Mouse (Mus musculus): ENCODE measurements around the gene Ppp6r2. TPM values are rescaled to one million over a fixed set of nuclear protein-coding genes. Genes with fewer than 3 reads are reported as not detected.

Ppp6r2 gene
- total RNA-seq, 2 experiments from 2014 or later: 155 to 157 TPM

DNA sequence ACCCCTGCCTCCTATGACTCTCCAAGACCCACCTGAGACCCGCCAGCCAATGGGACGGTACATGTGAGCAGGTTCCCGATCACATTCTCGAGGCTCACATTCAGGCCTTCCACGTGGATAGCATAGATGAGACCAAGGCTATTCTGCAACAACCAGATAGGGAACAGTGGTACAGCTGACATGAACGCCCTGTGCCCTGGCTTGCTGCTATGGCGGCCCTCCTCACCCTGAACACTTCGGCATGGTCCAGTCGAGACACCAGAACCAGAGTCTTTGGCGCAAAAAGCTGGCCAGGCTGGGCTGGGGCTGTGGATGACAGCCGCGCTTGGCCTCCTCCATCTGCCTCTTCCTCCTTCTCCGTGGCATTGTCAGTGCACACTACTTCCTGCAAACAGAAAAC lies 96.1 kb downstream of the Ppp6r2 start:
- DNase-seq (ENCODE audit: low spot score in 2 of 2): no peak

DNA sequence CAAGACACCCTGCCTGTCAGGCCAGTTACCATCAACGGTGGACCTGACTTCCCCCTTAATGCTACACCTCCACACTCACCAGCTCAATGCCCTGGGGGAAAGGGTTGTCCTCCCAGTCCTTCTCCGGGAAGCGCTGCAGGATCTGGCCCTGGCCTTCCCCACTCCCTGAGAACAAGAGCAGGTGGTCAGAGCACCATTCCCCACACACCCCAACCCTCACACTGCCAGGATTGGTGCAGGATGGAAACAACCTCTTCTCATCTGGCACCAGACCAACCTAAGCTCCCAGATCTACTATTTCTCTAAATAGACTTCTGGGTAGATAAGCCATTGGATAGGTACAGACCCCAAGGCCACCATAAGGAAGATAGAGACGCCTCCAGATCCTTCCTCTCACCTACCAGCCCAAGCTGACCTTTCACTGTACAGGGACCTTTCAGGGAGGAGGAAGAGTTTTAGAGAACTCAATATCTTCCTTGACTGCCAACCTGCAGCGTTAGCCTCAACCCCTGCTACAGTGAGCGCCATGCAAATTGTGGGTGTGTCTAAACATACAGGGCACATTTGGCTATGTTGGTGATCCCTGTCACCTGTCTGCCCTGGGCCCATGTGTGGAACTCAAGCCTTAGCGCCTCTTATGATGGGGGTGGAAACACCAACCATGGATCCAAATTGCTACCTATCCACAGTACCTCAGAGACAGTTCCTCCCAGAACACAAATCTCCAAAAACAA lies 97.2 kb downstream of the Ppp6r2 start:
- peak in 1 of 2 experiments; percentile 41 for DNase-seq (ENCODE audit: low spot score in 2 of 2)

DNA sequence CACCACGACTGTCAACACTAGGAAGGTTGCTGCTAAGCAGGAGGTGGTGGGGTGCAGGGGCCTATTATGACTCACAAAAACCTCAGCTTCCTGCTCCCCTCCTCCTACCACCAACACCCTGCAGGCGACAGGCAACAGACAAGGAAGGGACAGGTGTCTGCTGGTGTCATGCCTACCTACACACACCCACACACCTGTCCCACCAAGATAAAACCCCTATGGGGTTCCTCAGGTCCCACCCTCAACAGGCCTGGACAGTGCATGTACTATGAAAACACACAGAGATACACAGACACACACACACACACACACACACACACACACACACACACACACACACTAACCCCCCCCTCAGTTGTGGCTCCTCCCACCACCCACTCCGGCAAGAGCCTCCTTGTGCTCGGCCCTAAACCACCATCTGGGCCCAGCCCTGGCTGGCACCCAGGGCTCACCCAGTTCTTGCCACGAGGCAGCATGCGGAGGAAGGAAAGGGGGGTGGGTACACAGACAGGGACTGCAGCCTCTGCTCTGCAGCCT lies 98.7 kb downstream of the Ppp6r2 start:
- DNase-seq (ENCODE audit: low spot score in 2 of 2): peak; percentile 71 to 83

DNA sequence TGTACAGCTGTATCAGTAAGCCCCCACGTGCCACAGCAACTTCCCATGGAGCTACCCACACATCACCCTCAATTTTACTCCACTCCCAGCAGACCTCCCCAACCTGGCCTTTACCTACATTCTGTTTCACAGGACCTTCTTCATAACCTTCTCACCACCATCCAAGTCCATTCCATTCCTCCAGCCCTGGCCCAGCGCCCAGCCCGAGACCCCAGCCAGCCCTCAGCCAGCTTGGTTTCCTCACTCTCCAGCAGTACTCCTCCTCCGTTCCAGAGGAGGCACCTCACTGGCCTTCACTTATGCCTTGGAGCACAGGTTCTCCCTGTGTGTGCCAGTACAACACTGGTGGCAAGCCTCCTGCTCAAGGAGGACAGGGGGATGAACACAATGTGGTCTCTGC lies 102.0 kb downstream of the Ppp6r2 start:
- DNase-seq (ENCODE audit: low spot score in 2 of 2): no peak

DNA sequence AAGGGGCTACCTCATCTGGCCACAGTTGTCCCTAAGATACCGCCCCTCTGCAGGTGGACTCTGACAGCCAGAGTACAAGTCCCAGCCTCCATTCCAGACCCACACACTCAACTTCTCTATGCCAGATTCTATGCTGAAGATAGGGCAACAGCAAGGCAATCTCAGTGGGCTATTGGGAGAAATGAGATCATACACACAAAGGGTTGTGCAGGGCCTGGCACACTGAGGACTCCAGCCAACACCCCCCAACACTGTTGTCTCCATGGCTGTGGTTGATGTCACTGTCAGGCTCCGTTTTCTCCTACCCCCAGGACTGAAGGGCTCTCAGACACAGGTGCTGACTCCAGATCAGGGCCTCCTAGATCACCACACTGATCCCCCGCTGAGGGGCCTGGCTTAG lies 102.8 kb downstream of the Ppp6r2 start:
- no peak for DNase-seq (ENCODE audit: low spot score in 2 of 2)

DNA sequence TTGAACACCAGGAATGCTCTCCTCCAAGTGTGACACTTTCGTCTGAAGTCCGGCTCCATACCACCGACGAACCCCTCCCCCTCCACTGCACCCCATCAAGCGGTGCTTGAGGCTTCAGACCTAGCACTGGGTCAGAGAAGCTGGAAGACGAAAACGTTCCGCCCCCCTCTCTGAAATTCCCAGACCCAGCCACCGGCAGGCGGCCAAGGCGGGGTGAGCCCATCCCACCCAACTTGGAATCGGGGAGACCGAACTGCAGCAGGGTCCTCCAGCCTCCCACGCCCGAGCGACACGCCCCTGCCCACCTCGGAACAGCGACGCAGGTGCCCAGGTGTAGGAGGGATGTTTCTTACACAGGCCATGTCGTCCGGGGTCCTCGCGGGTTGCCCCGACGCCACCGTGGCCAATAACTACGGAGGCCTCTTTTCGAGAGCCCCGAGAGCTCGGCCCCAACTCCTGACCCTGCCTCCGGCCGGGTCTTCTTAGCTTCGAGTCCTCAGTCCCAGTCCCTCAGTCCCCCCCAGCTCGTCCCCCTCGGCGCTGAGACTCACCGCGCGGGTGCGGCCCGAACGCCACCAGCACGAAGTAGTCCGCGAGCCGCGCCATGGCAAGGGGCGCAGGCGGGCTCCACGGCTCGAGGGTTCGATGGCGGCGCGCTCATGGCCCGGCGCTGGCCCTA lies 103.3 kb downstream of the Ppp6r2 start:
- DNase-seq (ENCODE audit: low spot score in 2 of 2): no peak

DNA sequence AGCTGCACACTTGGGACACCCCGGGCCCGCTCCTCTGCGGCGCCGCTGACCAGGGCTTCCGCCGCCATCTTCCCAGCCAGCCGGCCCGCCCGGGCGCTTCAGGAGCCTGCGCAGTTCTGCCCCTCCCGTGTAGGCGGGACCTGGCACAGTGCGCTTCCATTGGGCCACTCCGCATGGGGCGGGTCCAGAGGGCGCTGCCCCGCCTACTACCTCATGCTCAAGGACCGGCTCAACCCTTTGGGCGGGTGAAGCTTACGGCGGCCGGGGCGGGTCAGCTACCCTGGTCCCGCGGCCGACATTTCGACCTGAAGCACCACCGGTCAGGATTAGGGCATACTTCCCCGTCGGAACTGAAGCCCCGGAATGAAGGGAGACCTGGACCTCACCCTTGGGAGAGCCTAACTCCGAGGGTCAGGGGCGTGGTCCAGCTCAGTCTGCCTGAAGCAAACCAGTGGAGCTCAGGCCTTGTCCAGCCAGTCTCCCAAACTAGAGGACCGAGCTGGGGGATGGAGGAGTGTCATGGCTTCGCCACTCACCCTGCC lies 103.9 kb downstream of the Ppp6r2 start, which contains the start of gene Sbf1:
Gene Sbf1, minus strand, starts transcription at position 122 of the 542 bp plus-strand sequence.
- DNase-seq (ENCODE audit: low spot score in 2 of 2): peak; percentile 97 to 98

DNA sequence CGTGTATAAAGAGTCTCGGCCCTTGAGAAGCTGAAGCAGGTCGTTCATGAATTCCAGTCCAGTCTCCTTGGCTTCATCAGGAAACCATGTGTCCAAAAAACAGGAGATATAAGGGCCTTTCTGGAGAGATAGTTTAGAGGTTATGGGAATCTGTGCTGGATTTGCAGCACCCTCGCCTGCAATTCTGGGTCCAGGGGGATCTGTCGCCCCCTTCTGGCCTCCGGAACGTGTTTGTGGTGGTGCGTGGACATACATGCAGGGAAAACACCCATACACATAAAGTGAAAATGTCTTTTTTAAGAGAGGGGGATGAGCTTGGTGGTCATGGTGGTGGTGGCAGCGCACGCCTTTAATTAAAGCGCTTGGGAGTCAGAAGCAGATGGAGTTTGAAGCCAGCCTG lies 104.8 kb downstream of the Ppp6r2 start:
- no peak for DNase-seq (ENCODE audit: low spot score in 2 of 2)

DNA sequence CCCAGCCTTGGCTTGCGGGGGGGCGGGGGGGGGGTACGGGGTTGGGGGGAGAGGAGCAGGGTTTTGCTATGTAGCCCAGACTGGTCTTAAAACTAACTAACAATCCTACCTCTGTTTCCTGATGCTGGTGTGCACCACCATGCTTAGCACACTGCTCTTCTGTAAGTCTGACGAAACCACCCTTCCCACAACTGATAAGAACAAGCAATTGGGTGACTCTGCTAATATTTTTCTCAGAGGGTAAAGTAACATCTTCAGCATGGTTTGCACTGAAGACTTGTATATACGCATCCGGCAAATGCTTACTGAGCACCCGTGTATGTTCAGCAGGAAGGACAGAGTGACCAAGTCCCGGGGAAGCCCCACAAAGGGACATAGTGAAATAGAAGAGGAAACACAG lies 109.9 kb downstream of the Ppp6r2 start:
- DNase-seq (ENCODE audit: low spot score in 2 of 2): no peak

DNA sequence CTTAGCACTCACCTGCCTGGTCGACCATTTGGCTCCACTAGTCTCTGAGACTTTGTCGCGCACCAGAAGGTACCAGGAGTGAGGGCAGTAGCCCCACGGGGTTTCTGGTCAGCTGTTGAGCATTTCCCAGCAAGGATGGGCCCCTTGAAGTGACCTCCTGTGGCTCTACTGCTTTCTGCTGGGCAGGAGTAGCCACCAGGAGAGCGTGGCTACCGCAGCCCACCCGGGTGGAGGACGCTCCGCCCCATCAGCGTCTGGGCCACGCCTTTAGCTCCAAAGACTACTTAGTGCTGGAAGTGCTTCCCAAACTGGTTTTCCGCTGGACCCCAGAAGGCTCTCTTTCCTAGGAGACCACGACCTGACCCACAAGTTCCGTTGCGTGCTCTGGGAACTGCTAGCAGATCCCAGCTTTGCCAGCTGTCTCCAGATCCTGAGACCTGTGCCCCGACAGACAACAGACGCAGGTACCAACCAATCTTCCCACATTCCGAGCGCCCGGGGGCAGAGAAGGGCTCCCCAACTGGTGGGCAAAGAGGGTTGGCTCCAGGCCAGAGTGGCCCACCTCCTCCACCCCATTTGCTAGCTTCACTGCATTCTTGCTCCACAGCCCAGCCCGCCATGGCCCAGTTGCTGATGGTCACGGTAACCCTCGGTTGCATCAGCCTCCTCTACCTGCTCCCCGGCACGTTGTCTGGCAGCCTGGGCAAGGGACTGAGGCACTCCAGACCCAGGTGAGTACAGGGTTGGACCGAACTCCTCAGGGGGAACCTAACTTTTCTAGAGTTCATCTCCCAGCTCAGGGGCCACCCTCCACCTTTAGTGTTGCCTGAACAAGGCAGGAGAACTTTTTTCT lies 111.5 kb downstream of the Ppp6r2 start, which contains the start of gene Adm2:
Gene Adm2, plus strand, starts transcription at position 51 of the 853 bp plus-strand sequence.
- DNase-seq (ENCODE audit: low spot score in 2 of 2): no peak

DNA sequence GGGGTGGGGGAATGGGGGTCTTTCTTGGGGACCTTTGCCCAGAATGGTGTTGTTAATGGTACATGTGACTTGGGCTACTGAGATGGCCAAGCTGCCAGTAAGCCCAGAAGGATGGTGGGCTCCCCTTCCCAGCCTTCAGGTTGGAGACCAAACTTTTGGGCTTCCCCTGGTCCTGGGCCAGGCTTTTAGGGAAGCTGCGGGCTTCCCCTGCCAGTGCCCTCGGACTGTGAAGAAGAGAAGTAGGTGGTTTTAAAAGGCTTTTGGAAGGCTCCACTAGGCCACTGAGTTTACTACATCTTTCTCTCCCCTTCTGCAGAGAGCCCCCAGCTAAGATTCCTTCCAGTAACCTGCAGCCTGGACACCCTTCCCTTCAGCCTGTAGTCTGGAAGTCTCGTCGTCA lies 112.3 kb downstream of the Ppp6r2 start:
- no peak for DNase-seq (ENCODE audit: low spot score in 2 of 2)

DNA sequence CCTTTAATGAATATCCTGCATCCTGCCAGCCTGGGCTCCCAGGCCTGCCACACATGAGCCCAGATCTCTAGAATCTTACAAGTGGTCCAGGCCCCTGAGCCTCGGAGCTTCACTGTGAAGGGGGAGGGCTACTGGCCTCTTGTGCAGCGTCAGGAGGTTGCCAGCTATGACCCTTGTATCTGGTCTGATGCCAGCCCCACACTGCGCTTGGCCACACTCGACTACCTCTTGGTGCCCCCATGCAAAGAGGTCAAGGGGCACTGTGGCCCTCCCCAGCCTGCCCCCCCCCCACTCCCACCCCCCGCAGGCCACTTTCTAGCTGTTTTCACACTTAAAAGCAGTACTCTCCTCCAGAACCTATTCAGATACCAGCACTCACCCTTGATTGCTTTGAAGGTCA lies 115.1 kb downstream of the Ppp6r2 start:
- no peak for DNase-seq (ENCODE audit: low spot score in 2 of 2)

DNA sequence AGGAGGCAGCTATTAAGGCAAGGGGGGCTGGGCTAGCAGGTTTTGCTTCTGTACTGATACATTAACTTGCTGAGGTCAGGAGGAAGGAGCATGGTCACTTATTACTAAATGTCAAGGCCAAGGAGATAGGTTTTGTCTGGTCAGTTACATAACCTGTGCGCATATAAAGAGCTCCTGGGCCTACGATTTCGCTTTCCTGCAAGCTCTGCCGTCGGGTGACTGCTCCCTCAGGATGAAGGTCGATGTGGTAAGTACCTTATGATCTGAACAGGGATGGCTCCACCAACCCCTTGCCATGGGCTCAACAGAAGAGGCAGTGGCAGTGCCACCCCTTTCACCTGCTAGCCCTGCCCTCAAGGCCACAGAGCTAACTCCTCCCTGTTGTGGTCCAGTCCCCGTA lies 122.9 kb downstream of the Ppp6r2 start, which contains the start of gene Miox:
Gene Miox, plus strand, starts transcription at position 128 of the 400 bp plus-strand sequence.
- no peak for DNase-seq (ENCODE audit: low spot score in 2 of 2)

DNA sequence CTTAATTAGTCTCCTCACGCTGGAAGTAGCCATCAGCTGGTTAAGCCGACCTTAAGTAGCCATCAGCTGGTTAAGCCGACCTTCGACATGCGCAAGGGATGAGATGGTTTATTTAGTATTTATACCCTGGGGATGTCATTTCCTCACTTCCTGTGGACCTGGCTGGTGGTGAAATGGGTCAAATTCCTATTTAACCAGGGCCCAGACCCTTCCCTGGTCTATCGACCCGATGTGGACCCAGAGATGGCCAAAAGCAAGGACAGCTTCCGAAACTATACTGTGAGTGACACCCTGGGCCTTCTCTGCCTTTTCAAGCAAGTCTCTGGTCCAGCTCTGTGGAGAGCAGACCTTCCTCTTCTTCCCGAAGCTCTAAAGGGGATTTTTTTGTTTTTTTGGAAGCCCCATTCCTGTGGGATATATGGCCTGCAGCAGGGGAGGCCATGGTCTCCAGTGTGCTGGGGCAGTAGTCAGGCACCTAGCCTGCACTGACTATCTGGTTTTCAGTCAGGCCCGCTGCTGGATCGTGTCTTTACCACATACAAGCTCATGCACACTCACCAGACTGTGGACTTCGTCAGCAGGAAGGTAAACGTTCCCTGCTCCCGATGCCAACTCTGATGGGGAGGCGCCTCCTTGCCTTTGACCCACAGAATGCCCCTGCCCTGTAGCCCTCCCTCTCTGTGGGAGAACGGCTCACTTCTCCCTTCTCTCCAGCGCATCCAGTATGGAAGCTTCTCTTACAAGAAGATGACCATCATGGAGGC lies 123.6 kb downstream of the Ppp6r2 start:
- DNase-seq (ENCODE audit: low spot score in 2 of 2): no peak

DNA sequence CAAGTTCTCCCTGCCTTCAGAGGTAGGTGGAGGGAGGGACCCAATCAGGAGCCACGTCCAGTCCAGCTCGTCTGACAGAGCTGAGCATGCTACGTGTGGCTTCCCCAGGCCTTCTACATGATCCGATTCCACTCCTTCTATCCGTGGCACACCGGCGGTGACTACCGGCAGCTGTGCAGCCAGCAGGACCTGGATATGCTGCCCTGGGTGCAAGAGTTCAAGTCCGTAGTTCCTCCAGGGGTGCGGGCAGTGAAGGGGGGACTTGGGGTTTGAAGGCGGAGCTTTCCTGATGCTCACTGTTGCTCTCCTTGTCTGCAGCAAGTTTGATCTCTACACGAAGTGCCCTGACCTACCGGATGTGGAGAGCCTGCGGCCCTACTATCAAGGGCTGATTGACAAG lies 125.1 kb downstream of the Ppp6r2 start:
- DNase-seq (ENCODE audit: low spot score in 2 of 2): no peak

Small RNA genes within 50 kb of the gene (microRNA-seq; reads per million reads assigned to microRNA genes)
- gene Mir6958 (5.9 to 6.0 reads per million in 2 experiments), gene Mir6959 (4.7 to 8.7 reads per million in 2 experiments), gene Mir7118 (0.25 to 1.3 reads per million in 2 experiments)

Other genes with a start within 250 kb of the Ppp6r2 start
- gene Mlc1, start 232.5 kb upstream of the Ppp6r2 start, total RNA-seq (2021): 100 to 1,000 TPM; 101 to 104 TPM
- gene Mov10l1, start 228.6 kb upstream of the Ppp6r2 start, total RNA-seq (2021): not detected
- 100 to 1,000 TPM; 107 to 114 TPM for gene Panx2, start 151.8 kb upstream of the Ppp6r2 start, total RNA-seq (2021)
- 10 to 100 TPM; 20.8 to 20.9 TPM for gene Trabd, start 136.4 kb upstream of the Ppp6r2 start, total RNA-seq (2021)
- gene Selenoo, start 122.5 kb upstream of the Ppp6r2 start, total RNA-seq (2021): 10 to 100 TPM; 20.1 to 23.0 TPM
- 10 to 100 TPM; 31.4 to 34.6 TPM for gene Tubgcp6, start 88.4 kb upstream of the Ppp6r2 start, total RNA-seq (2021)
- gene Hdac10, start 82.9 kb upstream of the Ppp6r2 start, total RNA-seq (2021): 10 to 100 TPM; 15.2 to 15.8 TPM
- 1 to 10 TPM; 7.4 to 9.2 TPM for gene Mapk12, start 70.8 kb upstream of the Ppp6r2 start, total RNA-seq (2021)
- 10 to 100 TPM; 49.1 to 55.1 TPM for gene Mapk11, start 61.9 kb upstream of the Ppp6r2 start, total RNA-seq (2021)
- gene Plxnb2, start 30.8 kb upstream of the Ppp6r2 start, total RNA-seq (2021): 10 to 100 TPM; 47.3 to 54.9 TPM
- gene Dennd6b, start 15.1 kb upstream of the Ppp6r2 start, total RNA-seq (2021): 10 to 100 TPM; 45.9 to 52.9 TPM
- 100 to 1,000 TPM; 204 to 220 TPM for gene Sbf1, start 103.8 kb downstream of the Ppp6r2 start, total RNA-seq (2021)
- gene Adm2, start 111.2 kb downstream of the Ppp6r2 start, total RNA-seq (2021): not detected
- not detected for gene Miox, start 122.8 kb downstream of the Ppp6r2 start, total RNA-seq (2021)
- 10 to 100 TPM; 17.8 to 21.2 TPM for gene Lmf2, start 144.1 kb downstream of the Ppp6r2 start, total RNA-seq (2021)
- 100 to 1,000 TPM; 111 to 119 TPM for gene Ncaph2, start 144.2 kb downstream of the Ppp6r2 start, total RNA-seq (2021)
- gene Sco2, start 162.3 kb downstream of the Ppp6r2 start, total RNA-seq (2021): 10 to 100 TPM; 27.7 to 28.6 TPM
- 1 to 10 TPM; 1.5 TPM for gene Tymp, start 165.5 kb downstream of the Ppp6r2 start, total RNA-seq (2021)
- 1 to 10 TPM; 2.0 to 2.1 TPM for gene Odf3b, start 167.7 kb downstream of the Ppp6r2 start, total RNA-seq (2021)
- gene Klhdc7b, start 173.4 kb downstream of the Ppp6r2 start, total RNA-seq (2021): 1 to 10 TPM in 1 of 2 experiments, under 1 TPM in 1; 0.82 to 1.0 TPM
- not detected for gene Syce3, start 198.9 kb downstream of the Ppp6r2 start, total RNA-seq (2021)
- gene Cpt1b, start 214.3 kb downstream of the Ppp6r2 start, total RNA-seq (2021): 1 to 10 TPM; 1.9 to 2.3 TPM
- 1 to 10 TPM; 1.6 to 2.0 TPM for gene C730034F03Rik, start 218.0 kb downstream of the Ppp6r2 start, total RNA-seq (2021)
- gene Gm44502, start 218.1 kb downstream of the Ppp6r2 start, total RNA-seq (2021): under 1 TPM in 1 of 2 experiments, not detected in 1; 0.09 TPM
- gene Chkb, start 218.4 kb downstream of the Ppp6r2 start, total RNA-seq (2021): 10 to 100 TPM; 42.7 to 45.2 TPM
- 100 to 1,000 TPM; 228 to 240 TPM for gene Mapk8ip2, start 242.4 kb downstream of the Ppp6r2 start, total RNA-seq (2021)

Data from left cerebral cortex, adult 18-20 months (tissue).